Mouse (Mus musculus) liver, postnatal 0 days (tissue): ENCODE results near the gene Sufu.

ENCODE experiments used
- CTCF ChIP-seq: sonication (generic); IDR thresholded peaks from 2 replicates; pipeline ENCODE4 v1.5.1; 2016; ENCODE audit warnings: antibody characterized with exemption, low read depth
- EP300 ChIP-seq: IDR thresholded peaks from 2 replicates; pipeline ENCODE4 v1.6.1; 2016; ENCODE audit warnings: antibody characterized with exemption, low read depth, mild to moderate bottlenecking

DNA sequence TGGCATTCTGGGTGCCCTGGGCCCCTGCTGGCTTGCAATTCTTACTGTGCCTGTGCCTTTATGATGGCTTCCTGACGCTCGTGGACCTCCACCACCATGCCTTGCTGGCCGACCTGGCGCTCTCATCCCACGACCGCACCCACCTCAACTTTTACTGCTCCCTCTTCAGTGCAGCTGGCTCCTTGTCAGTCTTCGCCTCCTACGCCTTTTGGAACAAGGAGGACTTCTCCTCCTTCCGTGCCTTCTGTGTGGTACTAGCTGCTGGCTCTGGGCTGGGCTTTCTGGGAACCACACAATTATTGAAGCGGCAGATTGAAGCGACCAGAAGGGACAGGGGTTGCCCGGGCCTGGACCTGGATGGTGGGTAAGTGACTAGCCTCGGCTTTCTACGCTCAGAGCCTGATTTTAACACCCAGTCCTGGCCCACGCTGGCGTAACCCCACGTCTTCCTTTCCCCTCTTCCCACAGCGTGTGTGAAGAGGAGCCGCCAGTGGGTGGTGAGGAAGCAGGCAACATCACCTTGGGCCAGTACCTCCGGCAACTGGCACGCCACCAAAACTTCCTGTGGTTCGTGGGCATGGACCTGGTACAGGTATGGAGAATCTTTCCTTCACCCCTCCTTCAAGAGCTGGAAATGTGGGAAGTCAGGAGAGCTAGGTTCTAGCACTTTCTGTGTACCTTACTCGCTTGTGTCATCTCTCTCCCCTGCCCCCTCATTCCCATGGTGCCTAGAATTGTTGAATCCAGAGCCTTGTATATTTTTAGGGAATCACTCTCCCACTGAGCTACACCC lies 28.7 kb upstream of the Sufu start:
- TF ChIP-seq CTCF = no peak
- TF ChIP-seq EP300 = no peak
